Mouse (Mus musculus): ENCODE measurements at regions not wholly inside any gene's neighbourhood (a gene's known extent, or its start where the extent isn't known, plus 50 kb on each side); places are given as distances from the start of the nearest gene placed in this dataset.
A peak's percentile ranks its signal among the peaks of the same experiment; 100 is the strongest.

- DNase-seq (ENCODE audit: low spot score in 2 of 2) = no peak
Measured at GRCm38 (mm10) chr1:61172946-61173345, 195.2 kb downstream of the Icos start.

GRCm38 (mm10) chr1:61175239-61175638 lies 197.5 kb downstream of the Icos start:
- DNase-seq (ENCODE audit: low spot score in 2 of 2) = no peak

- DNase-seq (ENCODE audit: low spot score in 2 of 2) = no peak
Measured at GRCm38 (mm10) chr1:61179461-61179860, 201.7 kb downstream of the Icos start.

- DNase-seq (ENCODE audit: low spot score in 2 of 2) = peak; percentile 75 to 76
Measured at GRCm38 (mm10) chr1:61181099-61181821, 203.5 kb downstream of the Icos start.

- no peak for DNase-seq (ENCODE audit: low spot score in 2 of 2)
Measured at GRCm38 (mm10) chr1:61187381-61188100, 209.8 kb downstream of the Icos start.

- no peak for DNase-seq (ENCODE audit: low spot score in 2 of 2)
Measured at GRCm38 (mm10) chr1:61190921-61191320, 213.2 kb downstream of the Icos start.

GRCm38 (mm10) chr1:61198549-61199062 lies 220.9 kb downstream of the Icos start:
- no peak for DNase-seq (ENCODE audit: low spot score in 2 of 2)

- no peak for DNase-seq (ENCODE audit: low spot score in 2 of 2)
Measured at GRCm38 (mm10) chr1:61201006-61201405, 223.3 kb downstream of the Icos start.

- DNase-seq (ENCODE audit: low spot score in 2 of 2) = no peak
Measured at GRCm38 (mm10) chr1:61202079-61202478, 224.4 kb downstream of the Icos start.

- no peak for DNase-seq (ENCODE audit: low spot score in 2 of 2)
Measured at GRCm38 (mm10) chr1:61203170-61203569, 225.4 kb downstream of the Icos start.

GRCm38 (mm10) chr1:61203612-61204011 lies 225.9 kb downstream of the Icos start:
- no peak for DNase-seq (ENCODE audit: low spot score in 2 of 2)

- DNase-seq (ENCODE audit: low spot score in 2 of 2) = no peak
Measured at GRCm38 (mm10) chr1:61205137-61205536, 227.4 kb downstream of the Icos start.

- DNase-seq (ENCODE audit: low spot score in 2 of 2) = no peak
Measured at GRCm38 (mm10) chr1:61206861-61207380, 229.2 kb downstream of the Icos start.

- no peak for DNase-seq (ENCODE audit: low spot score in 2 of 2)
Measured at GRCm38 (mm10) chr1:61208386-61208785, 230.7 kb downstream of the Icos start.

- no peak for DNase-seq (ENCODE audit: low spot score in 2 of 2)
Measured at GRCm38 (mm10) chr1:61221131-61221530, 243.4 kb downstream of the Icos start.

GRCm38 (mm10) chr1:61228942-61229341 lies 251.2 kb downstream of the Icos start:
- peak; percentile 21 to 68 for DNase-seq (ENCODE audit: low spot score in 2 of 2)

GRCm38 (mm10) chr1:61233001-61233400 lies 255.3 kb downstream of the Icos start:
- no peak for DNase-seq (ENCODE audit: low spot score in 2 of 2)

- DNase-seq (ENCODE audit: low spot score in 2 of 2) = no peak
Measured at GRCm38 (mm10) chr1:61233476-61234297, 256.0 kb downstream of the Icos start.

- DNase-seq (ENCODE audit: low spot score in 2 of 2) = no peak
Measured at GRCm38 (mm10) chr1:61234298-61234682, 256.6 kb downstream of the Icos start.

GRCm38 (mm10) chr1:61236511-61236910 lies 258.8 kb downstream of the Icos start:
- DNase-seq (ENCODE audit: low spot score in 2 of 2) = no peak

GRCm38 (mm10) chr1:61238668-61239067 lies 260.9 kb downstream of the Icos start:
- DNase-seq (ENCODE audit: low spot score in 2 of 2) = no peak

GRCm38 (mm10) chr1:61257561-61257960 lies 279.8 kb downstream of the Icos start:
- no peak for DNase-seq (ENCODE audit: low spot score in 2 of 2)

Data from gastrocnemius, adult 8-10 months (tissue).